Mouse (Mus musculus) small intestine, adult 2 months (tissue): ENCODE measurements around the gene P2ry14.

ENCODE experiments used
- CTCF ChIP-seq: fragments of 200-500 bp; IDR thresholded peaks from 2 replicates; pipeline ENCODE4 v1.5.1; 2012; ENCODE audit warnings: low read depth, mild to moderate bottlenecking, control low read depth, inconsistent platforms, low read length, moderate library complexity, mixed read lengths; ENCODE audit not compliant: insufficient replicate concordance, insufficient read length; ENCODE audit errors: extremely low read depth
- POLR2A ChIP-seq: fragments of 200-500 bp; IDR thresholded peaks from 2 replicates; pipeline ENCODE4 v1.6.1; 2012; ENCODE audit warnings: low read depth, mild to moderate bottlenecking, control low read depth, inconsistent platforms, low read length, moderate library complexity

- no peak for TF ChIP-seq POLR2A
- TF ChIP-seq CTCF, result no peak
Measured at GRCm38 (mm10) chr3:59138946-59139468, 14.4 kb downstream of the P2ry14 start.
